Mouse (Mus musculus): Measurements from ENCODE around the gene Bcam.

- TF ChIP-seq POLR2A (IDR thresholded peaks at IDR 0.05; ENCODE audit: borderline replicate concordance, extremely low read depth, insufficient read depth, insufficient read length, poor library complexity, severe bottlenecking) = no peak
- TF ChIP-seq CTCF (IDR thresholded peaks at IDR 0.05; ENCODE audit: borderline replicate concordance, extremely low read depth, insufficient read depth, insufficient read length) = no peak
Measured at GRCm38 (mm10) chr7:19760021-19760420, 10.8 kb downstream of the Bcam start.
